Mouse (Mus musculus): ENCODE results near the gene Ulk1.

DNA sequence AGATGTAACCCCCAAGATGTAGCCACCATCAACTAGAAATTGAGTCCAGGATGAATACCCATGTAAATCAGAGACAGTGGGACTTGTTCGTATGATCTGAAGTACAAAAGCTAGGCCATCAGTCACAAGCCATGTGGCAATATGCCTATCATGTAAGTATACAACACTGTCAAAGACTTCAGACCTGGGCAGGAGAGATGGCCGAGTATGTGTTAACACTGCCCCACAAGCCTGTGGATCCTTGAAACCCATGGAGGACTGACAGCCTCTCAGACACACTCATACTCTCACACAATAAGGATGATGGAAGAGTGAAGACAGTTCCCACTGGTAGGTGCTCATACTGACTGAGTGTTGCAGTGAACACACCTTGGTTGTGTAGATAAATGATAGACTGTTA, 33.8 kb downstream of the Ulk1 start:
- TF ChIP-seq MAX (IDR thresholded peaks at IDR 0.05; ENCODE audit: low read depth): no peak
- no peak for TF ChIP-seq POLR2A (IDR thresholded peaks at IDR 0.05; ENCODE audit: insufficient read length, low read depth)
- TF ChIP-seq MYOD1 (IDR thresholded peaks at IDR 0.05; ENCODE audit: control insufficient read depth in 1 of 3, insufficient read length in 2 of 3, low read depth in 2 of 3): no peak
- no peak for TF ChIP-seq POLR2AphosphoS2 (IDR thresholded peaks at IDR 0.05; ENCODE audit: insufficient read length, low read depth)

All from myocyte (in vitro differentiated cells).